Mouse (Mus musculus): ENCODE measurements at regions not wholly inside any gene's neighbourhood (a gene's known extent, or its start where the extent isn't known, plus 50 kb on each side); places are given as distances from the start of the nearest gene placed in this dataset.

- Histone ChIP-seq H3K27me3 (ENCODE audit: insufficient read depth, low read length) (no peaks in the 10 kb centered on the region), H3K4me1 (ENCODE audit: insufficient read depth, low read length) (peaks cover 8% of the 10 kb centered on the region), H3K4me2 (ENCODE audit: low read depth, low read length) (no peak overlapping the region), H3K9me3 (ENCODE audit: low read length) (no peaks in the 10 kb centered on the region), H3K9ac (replicated peaks; ENCODE audit: low read length) (no peak overlapping the region), H3K27ac (no peak overlapping the region), H3K4me3 (ENCODE audit: low read length) (no peak overlapping the region), H3K36me3 (ENCODE audit: insufficient read depth, low read length) (no peaks in the 10 kb centered on the region)
- no peak for DNase-seq (ENCODE audit: low spot score)
- 90% methylated on average over 6 of the region's 6 CpGs for WGBS
- TF ChIP-seq CTCF (IDR thresholded peaks at IDR 0.05; ENCODE audit: low read depth), result no peak
- no peak for ATAC-seq
Measured at GRCm38 (mm10) chr10:118712951-118713350, 157.1 kb downstream of the Dyrk2 start.

GRCm38 (mm10) chr10:118714179-118714581 lies 155.8 kb downstream of the Dyrk2 start:
- H3K36me3 ChIP-seq (ENCODE audit: insufficient read depth, low read length), result no peaks in the 10 kb centered on the region
- peaks cover 8% of the 10 kb centered on the region for H3K4me1 ChIP-seq (ENCODE audit: insufficient read depth, low read length)
- H3K4me3 ChIP-seq (ENCODE audit: low read length), result no peak overlapping the region
- 87% methylated on average over 17 of the region's 17 CpGs for WGBS
- TF ChIP-seq CTCF (IDR thresholded peaks at IDR 0.05; ENCODE audit: low read depth), result no peak
- DNase-seq (ENCODE audit: low spot score) (no peak), ATAC-seq (no peak)
- no peaks in the 10 kb centered on the region for H3K27me3 ChIP-seq (ENCODE audit: insufficient read depth, low read length)
- no peak overlapping the region for H3K4me2 ChIP-seq (ENCODE audit: low read depth, low read length)
- no peak overlapping the region for H3K9ac ChIP-seq (replicated peaks; ENCODE audit: low read length)
- no peak overlapping the region for H3K27ac ChIP-seq
- no peaks in the 10 kb centered on the region for H3K9me3 ChIP-seq (ENCODE audit: low read length)

DNA sequence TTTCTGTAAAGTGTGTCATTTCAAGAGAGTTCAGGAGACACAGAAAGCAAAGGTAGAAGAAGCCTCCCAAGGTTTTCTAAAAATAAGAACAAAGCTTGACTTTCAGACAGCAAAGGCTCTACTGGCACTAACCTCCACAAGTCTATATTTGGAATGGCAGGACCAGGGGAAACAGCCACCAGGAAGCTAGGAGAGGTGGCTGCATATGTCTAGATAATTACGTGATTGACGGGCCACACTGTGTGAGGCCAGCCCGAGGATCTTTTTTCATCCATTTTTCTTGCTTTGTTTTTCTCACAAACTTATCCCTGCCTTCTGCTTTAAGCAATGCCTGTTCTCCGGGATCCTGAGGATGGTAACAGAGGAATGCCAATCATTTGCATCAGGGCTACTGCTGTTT lies 155.4 kb downstream of the Dyrk2 start:
- WGBS, result 75% methylated on average over 4 of the region's 4 CpGs
- H3K9ac ChIP-seq (replicated peaks; ENCODE audit: low read length), result no peak overlapping the region
- no peak overlapping the region for H3K4me2 ChIP-seq (ENCODE audit: low read depth, low read length)
- no peak for TF ChIP-seq CTCF (IDR thresholded peaks at IDR 0.05; ENCODE audit: low read depth)
- H3K36me3 ChIP-seq (ENCODE audit: insufficient read depth, low read length), result no peaks in the 10 kb centered on the region
- H3K27me3 ChIP-seq (ENCODE audit: insufficient read depth, low read length), result no peaks in the 10 kb centered on the region
- peaks cover 8% of the 10 kb centered on the region for H3K4me1 ChIP-seq (ENCODE audit: insufficient read depth, low read length)
- no peak overlapping the region for H3K4me3 ChIP-seq (ENCODE audit: low read length)
- DNase-seq (ENCODE audit: low spot score) (no peak), ATAC-seq (no peak)
- H3K9me3 ChIP-seq (ENCODE audit: low read length), result no peaks in the 10 kb centered on the region
- no peak overlapping the region for H3K27ac ChIP-seq

- ATAC-seq (no peak), DNase-seq (ENCODE audit: low spot score) (peak; percentile 17)
- no peak overlapping the region for H3K4me3 ChIP-seq (ENCODE audit: low read length)
- no peak overlapping the region for H3K4me2 ChIP-seq (ENCODE audit: low read depth, low read length)
- 15% methylated on average over 1 of the region's 1 CpGs for WGBS
- H3K9ac ChIP-seq (replicated peaks; ENCODE audit: low read length), result no peak overlapping the region
- no peaks in the 10 kb centered on the region for H3K36me3 ChIP-seq (ENCODE audit: insufficient read depth, low read length)
- no peaks in the 10 kb centered on the region for H3K9me3 ChIP-seq (ENCODE audit: low read length)
- H3K27me3 ChIP-seq (ENCODE audit: insufficient read depth, low read length), result no peaks in the 10 kb centered on the region
- TF ChIP-seq CTCF (IDR thresholded peaks at IDR 0.05; ENCODE audit: low read depth), result no peak
- no peaks in the 10 kb centered on the region for H3K4me1 ChIP-seq (ENCODE audit: insufficient read depth, low read length)
- H3K27ac ChIP-seq, result no peak overlapping the region
Measured at GRCm38 (mm10) chr10:118720630-118721029, 149.4 kb downstream of the Dyrk2 start.

- Histone ChIP-seq H3K36me3 (ENCODE audit: insufficient read depth, low read length) (no peaks in the 10 kb centered on the region), H3K27ac (no peak overlapping the region), H3K9ac (replicated peaks; ENCODE audit: low read length) (no peak overlapping the region), H3K4me1 (ENCODE audit: insufficient read depth, low read length) (no peaks in the 10 kb centered on the region), H3K27me3 (ENCODE audit: insufficient read depth, low read length) (no peaks in the 10 kb centered on the region), H3K4me2 (ENCODE audit: low read depth, low read length) (no peak overlapping the region), H3K4me3 (ENCODE audit: low read length) (no peak overlapping the region), H3K9me3 (ENCODE audit: low read length) (no peaks in the 10 kb centered on the region)
- WGBS, result 46% methylated on average over 5 of the region's 5 CpGs
- DNase-seq (ENCODE audit: low spot score) (no peak), ATAC-seq (no peak)
- no peak for TF ChIP-seq CTCF (IDR thresholded peaks at IDR 0.05; ENCODE audit: low read depth)
Measured at GRCm38 (mm10) chr10:118722132-118722551, 147.9 kb downstream of the Dyrk2 start.

DNA sequence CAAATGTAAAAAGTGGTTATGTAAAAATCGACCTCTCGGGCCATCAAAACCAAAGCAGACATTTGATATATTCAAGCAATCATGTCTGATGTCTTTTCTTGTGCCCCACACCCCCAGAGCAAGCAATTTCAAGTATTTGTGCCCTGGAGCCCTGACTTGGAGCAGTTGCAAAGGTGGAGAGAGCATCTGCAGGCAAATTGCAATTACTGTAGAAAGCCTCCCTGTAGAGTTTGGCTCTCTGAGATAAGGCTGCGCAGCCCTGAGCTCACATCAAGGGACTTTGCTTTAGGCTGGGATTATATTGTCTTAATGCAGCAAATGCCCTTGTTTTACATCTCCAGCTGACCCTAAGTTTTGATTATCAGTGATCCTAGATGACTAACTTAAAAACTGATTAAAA lies 147.3 kb downstream of the Dyrk2 start:
- Histone ChIP-seq H3K4me2 (ENCODE audit: low read depth, low read length) (no peak overlapping the region), H3K27ac (no peak overlapping the region), H3K4me3 (ENCODE audit: low read length) (no peak overlapping the region), H3K27me3 (ENCODE audit: insufficient read depth, low read length) (no peaks in the 10 kb centered on the region), H3K4me1 (ENCODE audit: insufficient read depth, low read length) (no peaks in the 10 kb centered on the region), H3K9ac (replicated peaks; ENCODE audit: low read length) (no peak overlapping the region), H3K9me3 (ENCODE audit: low read length) (no peaks in the 10 kb centered on the region), H3K36me3 (ENCODE audit: insufficient read depth, low read length) (no peaks in the 10 kb centered on the region)
- ATAC-seq (no peak), DNase-seq (ENCODE audit: low spot score) (no peak)
- 58% methylated on average over 3 of the region's 3 CpGs for WGBS
- no peak for TF ChIP-seq CTCF (IDR thresholded peaks at IDR 0.05; ENCODE audit: low read depth)

DNA sequence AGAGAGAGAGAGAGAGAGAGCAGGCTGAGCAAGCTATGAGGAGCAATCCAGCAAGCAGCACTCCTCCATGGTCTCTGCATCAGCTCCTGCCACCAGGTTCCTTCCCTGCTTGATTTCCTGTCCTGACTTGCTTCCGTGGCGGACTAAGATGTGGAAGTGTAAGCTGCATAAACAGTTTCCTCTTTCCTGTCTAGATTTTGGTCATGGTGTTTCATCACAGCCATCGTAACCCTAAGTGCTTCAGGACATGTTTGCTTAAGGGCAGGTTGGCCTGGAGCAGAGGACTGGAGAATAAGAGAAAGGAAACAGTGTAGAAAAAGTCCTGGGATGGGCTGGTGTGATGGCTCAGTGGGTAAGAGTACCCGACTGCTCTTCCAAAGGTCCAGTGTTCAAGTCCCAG lies 133.9 kb downstream of the Dyrk2 start:
- Histone ChIP-seq H3K9me3 (ENCODE audit: low read length) (no peaks in the 10 kb centered on the region), H3K4me3 (ENCODE audit: low read length) (no peak overlapping the region)

More for the DNA sequence above, 133.9 kb downstream of the Dyrk2 start:
- WGBS, result 95% methylated on average over 4 of the region's 4 CpGs
- Histone ChIP-seq H3K9ac (replicated peaks; ENCODE audit: low read length) (no peak overlapping the region), H3K4me1 (ENCODE audit: insufficient read depth, low read length) (no peaks in the 10 kb centered on the region), H3K27ac (no peak overlapping the region), H3K4me2 (ENCODE audit: low read depth, low read length) (no peak overlapping the region), H3K36me3 (ENCODE audit: insufficient read depth, low read length) (no peaks in the 10 kb centered on the region), H3K27me3 (ENCODE audit: insufficient read depth, low read length) (no peaks in the 10 kb centered on the region)
- TF ChIP-seq CTCF (IDR thresholded peaks at IDR 0.05; ENCODE audit: low read depth), result no peak
- ATAC-seq, result no peak
- DNase-seq (ENCODE audit: low spot score), result no peak

Data from hindbrain, postnatal 0 days (tissue).